Mouse (Mus musculus) G1E (cell line): ENCODE measurements around the gene Junb. TPM values are rescaled to one million over a fixed set of nuclear protein-coding genes. Genes with fewer than 3 reads are reported as not detected.

Experiments used
- ATAC-seq: 2 replicates; pipeline ENCODE4 v1.8.0; 2016; ENCODE audit warnings: mild to moderate bottlenecking; ENCODE audit not compliant: insufficient number of reproducible peaks, poor library complexity, low FRiP score, severe bottlenecking; ENCODE audit errors: extremely low read depth
- DNase-seq: peaks from one replicate; pipeline ENCODE4 v3.0.0; 2012; ENCODE audit warnings: low spot score
- H3K27me3 ChIP-seq: 2 replicates; pipeline ENCODE4 v1.6.1; 2012; ENCODE audit warnings: mild to moderate bottlenecking, low read length, inconsistent platforms; ENCODE audit not compliant: insufficient read depth
- H3K36me3 ChIP-seq: replicated peaks from 2 replicates; pipeline ENCODE3; 2012; ENCODE audit warnings: mild to moderate bottlenecking, inconsistent platforms
- H3K4me1 ChIP-seq: 2 replicates; pipeline ENCODE4 v1.6.1; 2012; ENCODE audit warnings: low read depth, low read length, inconsistent platforms, mixed read lengths; ENCODE audit not compliant: insufficient read depth
- H3K4me3 ChIP-seq: 2 replicates; pipeline ENCODE4 v1.5.1; 2012; ENCODE audit warnings: low read depth, mild to moderate bottlenecking, inconsistent platforms, low read length, moderate library complexity, mixed read lengths
- H3K9me3 ChIP-seq: replicated peaks from 2 replicates; pipeline ENCODE4 v1.6.1; 2012; ENCODE audit warnings: inconsistent platforms
- CTCF ChIP-seq: IDR thresholded peaks from 2 replicates; pipeline ENCODE4 v1.5.1; 2012; ENCODE audit warnings: low read depth, low read length, inconsistent platforms, mixed read lengths
- GATA1 ChIP-seq: IDR thresholded peaks from 2 replicates; pipeline ENCODE4 v1.6.1; 2012; ENCODE audit warnings: borderline replicate concordance, low read length, inconsistent platforms, mixed read lengths
- GATA2 ChIP-seq: IDR thresholded peaks from 2 replicates; pipeline ENCODE4 v1.6.1; 2012; ENCODE audit warnings: low read depth, low read length, inconsistent platforms, borderline replicate concordance
- POLR2AphosphoS5 ChIP-seq: IDR thresholded peaks from 2 replicates; pipeline ENCODE4 v1.6.1; 2012; ENCODE audit warnings: low read depth, low read length, inconsistent platforms; ENCODE audit not compliant: insufficient replicate concordance
- TAL1 ChIP-seq: conservative IDR thresholded peaks from 2 replicates; pipeline ENCODE4 v1.6.1; 2012; ENCODE audit warnings: low read depth, low read length, inconsistent platforms, mixed read lengths
- polyA plus RNA-seq: library from polyadenylated mRNA; stranded (reverse); fragments of >175 nt; gene quantifications from 2 replicates; pipeline ENCODE4 v1.2.3, GENCODE M21; 2012
- total RNA-seq, 2 experiments: library from RNA; stranded (forward) in 1 of 2; stranded (reverse) in 1 of 2; fragments of 200-1000 nt in 1 of 2; fragments of >200 nt in 1 of 2; fragmentation: Nextera tagmentation in 1 of 2; gene quantifications; 2 replicates each; pipeline ENCODE4 v1.2.3; 2014 to 2017

The Junb gene
- total and polyA plus RNA-seq, 3 experiments, result 23.8 to 66.8 (median 38.5) TPM

GRCm38 (mm10) chr8:84990349-84990748 lies 11.8 kb upstream of the Junb start, which contains the start of gene Hook2:
Hook2 (plus strand) TSS chr8:84990603.
- no peaks in the 10 kb centered on the region for H3K27me3 ChIP-seq
- H3K36me3 ChIP-seq, result peaks cover 20% of the 10 kb centered on the region
- DNase-seq (peak; percentile 93), ATAC-seq (peak; percentile 76)
- peak; percentile 87 for TF ChIP-seq CTCF
- no peak for TF ChIP-seq TAL1
- TF ChIP-seq GATA1, result no peak
- H3K9me3 ChIP-seq, result no peaks in the 10 kb centered on the region
- H3K4me1 ChIP-seq, result peaks cover 48% of the 10 kb centered on the region
- H3K4me3 ChIP-seq, result peak within 1 kb of the TSS; percentile 79

- H3K4me3 ChIP-seq, result peak overlapping the region; percentile 79
- peak; percentile 22; the same call in 1 of the 2 replicates for ATAC-seq
- no peaks in the 10 kb centered on the region for H3K9me3 ChIP-seq
- H3K36me3 ChIP-seq, result peaks cover 15% of the 10 kb centered on the region
- peaks cover 53% of the 10 kb centered on the region for H3K4me1 ChIP-seq
- DNase-seq, result peak; percentile 68
- no peak for TF ChIP-seq GATA1
- no peak for TF ChIP-seq TAL1
- TF ChIP-seq GATA2, result no peak
- TF ChIP-seq CTCF, result peak; percentile 59; the same call in 1 of the 2 replicates
- TF ChIP-seq POLR2AphosphoS5, result no peak
- no peaks in the 10 kb centered on the region for H3K27me3 ChIP-seq
These were observed 11.3 kb upstream of the Junb start for GRCm38 (mm10) chr8:84989810-84990209.

- Histone ChIP-seq H3K4me1 (peaks cover 58% of the 10 kb centered on the region), H3K4me3 (peak overlapping the region; percentile 60; the same call in 1 of the 2 replicates), H3K9me3 (no peaks in the 10 kb centered on the region), H3K27me3 (no peaks in the 10 kb centered on the region), H3K36me3 (peaks cover 10% of the 10 kb centered on the region)
- no peak for DNase-seq
- TF ChIP-seq TAL1 (no peak), CTCF (no peak), GATA1 (no peak)
- no peak for ATAC-seq
These were observed 10.8 kb upstream of the Junb start for GRCm38 (mm10) chr8:84989311-84989731.

- DNase-seq, result no peak
- Histone ChIP-seq H3K27me3 (no peaks in the 10 kb centered on the region), H3K36me3 (no peaks in the 10 kb centered on the region), H3K4me3 (no peak overlapping the region), H3K9me3 (no peaks in the 10 kb centered on the region), H3K4me1 (peaks cover 72% of the 10 kb centered on the region)
- no peak for ATAC-seq
- TF ChIP-seq CTCF (no peak), POLR2AphosphoS5 (no peak), GATA2 (no peak), TAL1 (no peak), GATA1 (no peak)
These were observed 9.4 kb upstream of the Junb start for GRCm38 (mm10) chr8:84987903-84988302.

- DNase-seq (no peak), ATAC-seq (no peak)
- no peak overlapping the region for H3K4me3 ChIP-seq
- H3K36me3 ChIP-seq, result no peaks in the 10 kb centered on the region
- H3K27me3 ChIP-seq, result no peaks in the 10 kb centered on the region
- no peaks in the 10 kb centered on the region for H3K9me3 ChIP-seq
- H3K4me1 ChIP-seq, result peaks cover 77% of the 10 kb centered on the region
- no peak for TF ChIP-seq CTCF
- no peak for TF ChIP-seq POLR2AphosphoS5
These were observed 8.9 kb upstream of the Junb start for GRCm38 (mm10) chr8:84987388-84987787.

- peaks cover 83% of the 10 kb centered on the region for H3K4me1 ChIP-seq
- no peaks in the 10 kb centered on the region for H3K36me3 ChIP-seq
- H3K9me3 ChIP-seq, result no peaks in the 10 kb centered on the region
- no peaks in the 10 kb centered on the region for H3K27me3 ChIP-seq
- DNase-seq (no peak), ATAC-seq (peak; percentile 28)
- H3K4me3 ChIP-seq, result peak overlapping the region; percentile 74
- TF ChIP-seq CTCF (no peak), TAL1 (peak; percentile 70)
These were observed 7.9 kb upstream of the Junb start for GRCm38 (mm10) chr8:84986379-84986945.

- peaks cover 84% of the 10 kb centered on the region for H3K4me1 ChIP-seq
- TF ChIP-seq CTCF, result no peak
- TF ChIP-seq POLR2AphosphoS5, result no peak
- no peak for TF ChIP-seq GATA1
- no peak for TF ChIP-seq GATA2
- no peak for TF ChIP-seq TAL1
- H3K4me3 ChIP-seq, result peak overlapping the region; percentile 74
- peak; percentile 75 for DNase-seq
- no peaks in the 10 kb centered on the region for H3K27me3 ChIP-seq
- peak; percentile 12; the same call in 1 of the 2 replicates for ATAC-seq
- no peaks in the 10 kb centered on the region for H3K36me3 ChIP-seq
- no peaks in the 10 kb centered on the region for H3K9me3 ChIP-seq
These were observed 7.3 kb upstream of the Junb start for GRCm38 (mm10) chr8:84985684-84986378.
